Mouse (Mus musculus): ENCODE data around the gene Zfp536.

GRCm38 (mm10) chr7:37505096-37505495 is 268.3 kb downstream of the Zfp536 start:
- TF ChIP-seq EP300 (IDR thresholded peaks at IDR 0.05; ENCODE audit: low read depth) (no peak), CTCF (IDR thresholded peaks at IDR 0.05; ENCODE audit: low read depth) (no peak)

Measured in heart, postnatal 0 days (tissue).